Comparison of ENCODE assay signal across 27 mouse cellular contexts in the genomic region with DNA sequence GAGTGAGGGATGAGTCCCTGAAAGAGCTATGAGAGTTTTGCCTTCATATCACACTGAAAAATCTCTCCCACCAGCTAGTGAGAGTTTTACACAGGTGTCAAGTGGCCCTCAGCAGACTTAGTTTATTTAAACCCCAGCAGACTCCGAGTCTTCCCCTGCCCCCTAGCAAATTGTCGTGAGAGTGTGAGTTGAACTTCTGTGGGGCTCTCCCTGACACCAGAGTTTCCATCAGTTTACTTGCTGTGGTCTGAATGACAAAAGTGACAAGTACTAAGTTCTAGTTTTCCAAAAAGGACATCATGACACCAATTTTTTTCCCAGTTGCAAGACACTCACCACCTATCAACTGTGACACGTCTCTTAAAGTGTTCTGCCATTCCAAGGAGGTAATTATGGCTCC. TPM values are rescaled to one million over a fixed set of nuclear protein-coding genes. Genes with fewer than 3 reads are reported as not detected.
DNase-seq lines count a peak whose midpoint lies in the region; ATAC-seq and TF ChIP-seq lines count a peak whose summit lies in the region.
"Had no signal": no experiment of that assay in that cellular context is flagged by ENCODE, and none has a peak within 500 bp of the region (broad histone marks: within the 10 kb centered on the region; RNA-seq: fewer than 3 reads in every experiment).

No protein-coding gene starts in this region.

- peak overlapping the region; percentile 33; the same call in 1 of the 2 replicates for H3K27ac ChIP-seq in stomach, embryonic 14.5 days (ENCODE audit: low read length)
- no peak overlapping the region; the same call in 1 of the 2 replicates for H3K27ac ChIP-seq in stomach, postnatal 0 days (replicated peaks)
- peak overlapping the region; percentile 84 for H3K27ac ChIP-seq in stomach, embryonic 16.5 days (ENCODE audit: low read length)
- H3K27ac ChIP-seq: embryonic facial prominence, embryonic 12.5 days; embryonic facial prominence, embryonic 15.5 days; gastrocnemius, adult 2 months; hindbrain, embryonic 10.5 days; hindbrain, embryonic 14.5 days; hindbrain, postnatal 0 days; intestine, embryonic 15.5 days had no signal

- no peak for TF ChIP-seq EP300 in stomach, postnatal 0 days (optimal IDR thresholded peaks at IDR 0.05)

- peaks cover 4% of the 10 kb centered on the region for H3K36me3 ChIP-seq in stomach, embryonic 14.5 days (ENCODE audit: control insufficient read depth, insufficient read depth, low read length)
- H3K36me3 ChIP-seq in stomach, postnatal 0 days (ENCODE audit: control insufficient read depth, insufficient read depth, low read length) = peaks cover 2% of the 10 kb centered on the region; the same call in 1 of the 2 replicates
- peaks cover 6% of the 10 kb centered on the region; the same call in 1 of the 2 replicates for H3K36me3 ChIP-seq in stomach, embryonic 16.5 days (ENCODE audit: control insufficient read depth, insufficient read depth, low read length)

- 28% methylated on average over 3 of the region's 3 CpGs for WGBS in stomach, embryonic 14.5 days
- 33% methylated on average over 3 of the region's 3 CpGs for WGBS in stomach, postnatal 0 days
- WGBS in stomach, embryonic 16.5 days = 37% methylated on average over 3 of the region's 3 CpGs

- H3K4me1 ChIP-seq in stomach, embryonic 14.5 days (ENCODE audit: control insufficient read depth, insufficient read depth, low read length) = no peaks in the 10 kb centered on the region
- no peaks in the 10 kb centered on the region for H3K4me1 ChIP-seq in stomach, postnatal 0 days (replicated peaks; ENCODE audit: control insufficient read depth, insufficient read depth)
- peaks cover 8% of the 10 kb centered on the region; the same call in 1 of the 2 replicates for H3K4me1 ChIP-seq in stomach, embryonic 16.5 days (ENCODE audit: control insufficient read depth, insufficient read depth, low read length)
- H3K4me1 ChIP-seq: embryonic facial prominence, embryonic 12.5 days; hindbrain, embryonic 10.5 days; intestine, embryonic 15.5 days had no signal

- no peak overlapping the region for H3K4me3 ChIP-seq in stomach, embryonic 14.5 days (ENCODE audit: low read depth, low read length)
- H3K4me3 ChIP-seq in stomach, postnatal 0 days (ENCODE audit: low read depth, low read length) = no peak overlapping the region
- H3K4me3 ChIP-seq in stomach, embryonic 16.5 days (replicated peaks; ENCODE audit: low read length) = no peak overlapping the region
- H3K4me3 ChIP-seq: embryonic facial prominence, embryonic 12.5 days; embryonic facial prominence, embryonic 15.5 days; gastrocnemius, adult 2 months; hindbrain, embryonic 10.5 days; intestine, embryonic 15.5 days had no signal

- H3K27me3 ChIP-seq in stomach, embryonic 14.5 days (ENCODE audit: control insufficient read depth, insufficient read depth, low read length) = no peaks in the 10 kb centered on the region
- H3K27me3 ChIP-seq in stomach, postnatal 0 days (ENCODE audit: control insufficient read depth, insufficient read depth, low read length) = no peaks in the 10 kb centered on the region
- no peaks in the 10 kb centered on the region for H3K27me3 ChIP-seq in stomach, embryonic 16.5 days (ENCODE audit: control insufficient read depth, insufficient read depth, low read length)
- H3K27me3 ChIP-seq: embryonic facial prominence, embryonic 12.5 days; embryonic facial prominence, embryonic 15.5 days; intestine, embryonic 15.5 days; Patski had no signal

- no peak overlapping the region for H3K9ac ChIP-seq in stomach, embryonic 14.5 days (replicated peaks; ENCODE audit: low read depth, low read length)
- H3K9ac ChIP-seq in stomach, postnatal 0 days (ENCODE audit: low read length) = no peak overlapping the region
- H3K9ac ChIP-seq in stomach, embryonic 16.5 days (ENCODE audit: low read length) = no peak overlapping the region
- H3K9ac ChIP-seq: embryonic facial prominence, embryonic 12.5 days; embryonic facial prominence, embryonic 15.5 days; forebrain, postnatal 0 days; hindbrain, embryonic 14.5 days; intestine, embryonic 15.5 days had no signal

- H3K4me2 ChIP-seq in stomach, embryonic 14.5 days (replicated peaks; ENCODE audit: low read depth, low read length) = no peak overlapping the region
- H3K4me2 ChIP-seq in stomach, postnatal 0 days (replicated peaks; ENCODE audit: low read depth) = no peak overlapping the region
- H3K4me2 ChIP-seq in stomach, embryonic 16.5 days (ENCODE audit: low read depth, low read length) = no peak overlapping the region
- H3K4me2 ChIP-seq: embryonic facial prominence, embryonic 12.5 days; embryonic facial prominence, embryonic 15.5 days; heart, embryonic 11.5 days; hindbrain, embryonic 14.5 days; intestine, embryonic 15.5 days had no signal

- no peaks in the 10 kb centered on the region for H3K9me3 ChIP-seq in stomach, embryonic 14.5 days (ENCODE audit: control insufficient read depth, low read depth, low read length)
- H3K9me3 ChIP-seq in stomach, postnatal 0 days (ENCODE audit: control insufficient read depth, low read length) = no peaks in the 10 kb centered on the region
- H3K9me3 ChIP-seq in stomach, embryonic 16.5 days (replicated peaks; ENCODE audit: control insufficient read depth, low read length) = no peaks in the 10 kb centered on the region
- H3K9me3 ChIP-seq: embryonic facial prominence, embryonic 12.5 days; embryonic facial prominence, embryonic 15.5 days; G1E; hindbrain, embryonic 10.5 days; intestine, embryonic 15.5 days had no signal

- no peak for ATAC-seq in stomach, embryonic 14.5 days (ENCODE audit: insufficient number of reproducible peaks, insufficient read depth, low FRiP score, low read depth)
- ATAC-seq in stomach, postnatal 0 days (ENCODE audit: low FRiP score, low TSS enrichment) = no peak
- no peak for ATAC-seq in stomach, embryonic 16.5 days (ENCODE audit: insufficient read depth, low FRiP score)
- ATAC-seq: forebrain, embryonic 14.5 days; forebrain, postnatal 0 days; hindbrain, postnatal 0 days; intestine, embryonic 15.5 days; Patski had no signal

- DNase-seq in stomach, postnatal 0 days (ENCODE audit: low spot score) = no peak
- peak; percentile 29 for DNase-seq in induced T-regulatory cell, adult 2 months (ENCODE audit: low read depth)
- no peak for DNase-seq in layer of hippocampus, adult 11-12 months (ENCODE audit: low spot score)
- DNase-seq in spleen, postnatal 14 days (ENCODE audit: low spot score in 2 of 2) = no peak
- DNase-seq: adrenal gland, postnatal 10 days; adrenal gland, postnatal 36 days; B cell, adult 2 months; cerebellum, adult 18-20 months; cerebellum, adult 9-11 months; cerebellum, postnatal 25 days; forebrain, postnatal 0 days; gastrocnemius, adult 2 months; gastrocnemius, postnatal 14 days; heart, adult 11 months; heart, postnatal 36 days had no signal

- no peak for TF ChIP-seq CTCF in stomach, postnatal 0 days (IDR thresholded peaks at IDR 0.05; ENCODE audit: low read depth)

RNA-seq across cellular contexts. Expression of gene Uqcr10, which starts 16.3 kb away (rescaled TPM):
- polyA plus RNA-seq in stomach, embryonic 14.5 days (2014; fragmentation: Nextera tagmentation; extraction: Ambion mirVana) = 851 and 942 TPM in 2 replicates
- 1,477 and 1,517 TPM in 2 replicates for polyA plus RNA-seq in stomach, postnatal 0 days (2015; fragmentation: Nextera tagmentation; extraction: Ambion mirVana)
- 963 and 971 TPM in 2 replicates for polyA plus RNA-seq in stomach, embryonic 16.5 days (2015; fragmentation: Nextera tagmentation; extraction: Ambion mirVana)

RNA-seq across cellular contexts. Expression of gene Zmat5, which starts 16.6 kb away (rescaled TPM):
- 67.3 and 68.4 TPM in 2 replicates for polyA plus RNA-seq in stomach, embryonic 14.5 days (2014; fragmentation: Nextera tagmentation; extraction: Ambion mirVana)
- 57.4 and 63.5 TPM in 2 replicates for polyA plus RNA-seq in stomach, postnatal 0 days (2015; fragmentation: Nextera tagmentation; extraction: Ambion mirVana)
- polyA plus RNA-seq in stomach, embryonic 16.5 days (2015; fragmentation: Nextera tagmentation; extraction: Ambion mirVana) = 61.4 and 68.2 TPM in 2 replicates

RNA-seq across cellular contexts. Expression of gene Ascc2, which starts 50.3 kb away (rescaled TPM):
- 33.8 and 35.5 TPM in 2 replicates for polyA plus RNA-seq in stomach, embryonic 14.5 days (2014; fragmentation: Nextera tagmentation; extraction: Ambion mirVana)
- polyA plus RNA-seq in stomach, postnatal 0 days (2015; fragmentation: Nextera tagmentation; extraction: Ambion mirVana) = 20.2 and 21.4 TPM in 2 replicates
- 34.2 and 37.1 TPM in 2 replicates for polyA plus RNA-seq in stomach, embryonic 16.5 days (2015; fragmentation: Nextera tagmentation; extraction: Ambion mirVana)

RNA-seq across cellular contexts. Expression of gene Cabp7, which starts 58.7 kb away (rescaled TPM):
- polyA plus RNA-seq in stomach, embryonic 14.5 days (2014; fragmentation: Nextera tagmentation; extraction: Ambion mirVana) = 0.16 and 0.34 TPM in 2 replicates
- polyA plus RNA-seq in stomach, postnatal 0 days (2015; fragmentation: Nextera tagmentation; extraction: Ambion mirVana) = 0.12 and 0.13 TPM in 2 replicates
- 0.15 and 0.27 TPM in 2 replicates for polyA plus RNA-seq in stomach, embryonic 16.5 days (2015; fragmentation: Nextera tagmentation; extraction: Ambion mirVana)
- polyA plus RNA-seq: G1E had no signal
